Comparison of ENCODE assay signal across 14 mouse cellular contexts in the genomic region with DNA sequence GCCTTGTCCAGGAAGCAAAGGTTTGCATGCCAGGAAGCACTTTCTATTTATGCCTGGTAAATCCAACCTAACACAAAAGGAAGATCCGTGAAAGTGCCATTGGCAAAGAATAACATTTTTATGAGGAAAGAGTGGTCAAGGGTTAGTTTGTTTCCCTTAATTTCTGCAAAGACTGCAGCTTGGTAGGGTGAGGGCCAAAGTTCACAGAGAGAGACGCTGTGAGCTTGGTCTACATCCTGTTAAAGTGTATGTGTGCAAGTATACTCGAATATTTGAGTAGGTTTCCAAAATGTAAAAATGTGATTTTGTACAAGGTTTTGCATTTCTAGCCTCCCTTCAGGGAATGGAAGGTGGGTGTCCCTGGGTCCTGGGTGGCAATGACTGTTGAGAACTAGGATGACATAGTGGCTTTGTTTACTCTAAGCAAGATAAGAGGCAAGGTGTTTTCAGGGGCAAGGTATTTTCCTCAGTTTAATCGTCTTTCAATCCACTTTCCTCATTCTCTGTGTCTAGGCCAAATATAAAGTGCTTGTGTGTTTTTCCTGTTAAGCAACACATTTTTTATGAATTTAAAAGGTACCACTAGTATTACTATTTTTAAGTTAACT.
DNase-seq lines count a peak whose midpoint lies in the region; ATAC-seq and TF ChIP-seq lines count a peak whose summit lies in the region.
"Had no signal": no experiment of that assay in that cellular context is flagged by ENCODE, and none has a peak within 500 bp of the region (broad histone marks: within the 10 kb centered on the region; RNA-seq: fewer than 3 reads in every experiment).

No protein-coding gene starts in this region.

- peak overlapping the region; percentile 86 for H3K27ac ChIP-seq in heart, embryonic 15.5 days
- H3K27ac ChIP-seq in intestine, embryonic 14.5 days (ENCODE audit: low read depth) = peak overlapping the region; percentile 23; the same call in 1 of the 2 replicates
- 0 out of 2 replicates have a peak overlapping the region, but pooled peaks have one; percentile 13 for H3K27ac ChIP-seq in kidney, embryonic 16.5 days (ENCODE audit: low read length)
- peak overlapping the region; percentile 83 for H3K27ac ChIP-seq in small intestine, adult 2 months (ENCODE audit: insufficient read depth, low read depth, low read length)
- H3K27ac ChIP-seq: forebrain, embryonic 15.5 days; midbrain, embryonic 12.5 days had no signal

- H3K9ac ChIP-seq in heart, embryonic 15.5 days = no peak overlapping the region
- no peak overlapping the region for H3K9ac ChIP-seq in intestine, embryonic 14.5 days (ENCODE audit: low read length)
- no peak overlapping the region for H3K9ac ChIP-seq in kidney, embryonic 16.5 days (replicated peaks; ENCODE audit: low read length)
- H3K9ac ChIP-seq: forebrain, embryonic 15.5 days; midbrain, embryonic 12.5 days had no signal

- H3K36me3 ChIP-seq in heart, embryonic 15.5 days = no peaks in the 10 kb centered on the region
- H3K36me3 ChIP-seq in intestine, embryonic 14.5 days (ENCODE audit: control insufficient read depth, insufficient read depth, low read length) = no peaks in the 10 kb centered on the region
- H3K36me3 ChIP-seq in kidney, embryonic 16.5 days (ENCODE audit: insufficient read depth, low read length) = no peaks in the 10 kb centered on the region
- H3K36me3 ChIP-seq in small intestine, adult 2 months (ENCODE audit: control insufficient read depth, insufficient read depth, low read length) = no peaks in the 10 kb centered on the region
- H3K36me3 ChIP-seq: forebrain, embryonic 15.5 days; midbrain, embryonic 12.5 days had no signal

- TF ChIP-seq CTCF in small intestine, adult 2 months (IDR thresholded peaks at IDR 0.05; ENCODE audit: extremely low read depth, insufficient read length, insufficient replicate concordance, low read depth, low read length) = no peak

- no peak overlapping the region for H3K4me3 ChIP-seq in heart, embryonic 15.5 days
- no peak overlapping the region for H3K4me3 ChIP-seq in intestine, embryonic 14.5 days (ENCODE audit: low read depth, low read length)
- no peak overlapping the region for H3K4me3 ChIP-seq in kidney, embryonic 16.5 days (ENCODE audit: low read length)
- no peak overlapping the region for H3K4me3 ChIP-seq in small intestine, adult 2 months (ENCODE audit: low read depth, low read length)
- H3K4me3 ChIP-seq: forebrain, embryonic 15.5 days; midbrain, embryonic 12.5 days had no signal

- no peak overlapping the region; the same call in 1 of the 2 replicates for H3K4me2 ChIP-seq in heart, embryonic 15.5 days
- no peak overlapping the region for H3K4me2 ChIP-seq in intestine, embryonic 14.5 days (ENCODE audit: low read length)
- no peak overlapping the region for H3K4me2 ChIP-seq in kidney, embryonic 16.5 days (replicated peaks; ENCODE audit: low read depth, low read length)
- H3K4me2 ChIP-seq: forebrain, embryonic 15.5 days; midbrain, embryonic 12.5 days had no signal

- DNase-seq in heart, adult 18-20 months = no peak
- DNase-seq in intestine, embryonic 14.5 days (ENCODE audit: low spot score) = no peak
- DNase-seq in gastrocnemius, postnatal 36 days = no peak
- DNase-seq in B cell, adult 2 months = no peak
- DNase-seq: adrenal gland, adult 2 months; cerebellum, postnatal 25 days; lung, postnatal 14 days; thymus, adult 2 months had no signal

- peaks cover 20% of the 10 kb centered on the region for H3K4me1 ChIP-seq in heart, embryonic 15.5 days (replicated peaks)
- H3K4me1 ChIP-seq in intestine, embryonic 14.5 days (replicated peaks; ENCODE audit: control insufficient read depth, insufficient read depth, low read length) = peaks cover 4% of the 10 kb centered on the region; the same call in 1 of the 2 replicates
- H3K4me1 ChIP-seq in kidney, embryonic 16.5 days (ENCODE audit: insufficient read depth, low read length) = peaks cover 8% of the 10 kb centered on the region; the same call in 1 of the 2 replicates
- H3K4me1 ChIP-seq in small intestine, adult 2 months (ENCODE audit: control insufficient read depth, insufficient read depth, insufficient read length, low read length) = peaks cover 6% of the 10 kb centered on the region; the same call in 1 of the 2 replicates
- H3K4me1 ChIP-seq: forebrain, embryonic 15.5 days; midbrain, embryonic 12.5 days had no signal

- intact Hi-C loops in gastrocnemius, postnatal 36 days (cut with DNase I) = no loop called here

- TF ChIP-seq POLR2A in small intestine, adult 2 months (IDR thresholded peaks at IDR 0.05; ENCODE audit: low read depth, low read length) = no peak

- H3K9me3 ChIP-seq in heart, embryonic 15.5 days (replicated peaks) = no peaks in the 10 kb centered on the region
- 0 out of 2 replicates have a peak, but pooled peaks cover 2% of the 10 kb centered on the region for H3K9me3 ChIP-seq in intestine, embryonic 14.5 days (ENCODE audit: control insufficient read depth, low read length)
- H3K9me3 ChIP-seq in kidney, embryonic 16.5 days (ENCODE audit: low read length) = no peaks in the 10 kb centered on the region
- H3K9me3 ChIP-seq: forebrain, embryonic 15.5 days; midbrain, embryonic 12.5 days had no signal

- WGBS in heart, embryonic 15.5 days = 48% methylated on average over 4 of the region's 4 CpGs
- 31% methylated on average over 4 of the region's 4 CpGs for whole genome bisulfite sequencing in intestine, embryonic 14.5 days
- 42% methylated on average over 4 of the region's 4 CpGs for WGBS in kidney, embryonic 16.5 days
- WGBS in small intestine, adult 2 months = 17% methylated on average over 4 of the region's 4 CpGs

- H3K27me3 ChIP-seq in heart, embryonic 15.5 days = no peaks in the 10 kb centered on the region
- no peaks in the 10 kb centered on the region for H3K27me3 ChIP-seq in intestine, embryonic 14.5 days (replicated peaks; ENCODE audit: control insufficient read depth, insufficient read depth, low read length)
- no peaks in the 10 kb centered on the region for H3K27me3 ChIP-seq in kidney, embryonic 16.5 days (ENCODE audit: insufficient read depth, low read length)
- H3K27me3 ChIP-seq in small intestine, adult 2 months (ENCODE audit: control insufficient read depth, insufficient read depth, low read length) = no peaks in the 10 kb centered on the region
- H3K27me3 ChIP-seq: forebrain, embryonic 15.5 days; midbrain, embryonic 12.5 days; Patski had no signal

- ATAC-seq in heart, embryonic 15.5 days (replicated peaks; ENCODE audit: insufficient number of reproducible peaks, insufficient read depth, low FRiP score, low read depth) = no peak
- ATAC-seq in intestine, embryonic 14.5 days (replicated peaks; ENCODE audit: low FRiP score, low TSS enrichment, low read depth) = no peak; the same call in 1 of the 2 replicates
- no peak for ATAC-seq in kidney, embryonic 16.5 days (ENCODE audit: low FRiP score, low TSS enrichment)
- ATAC-seq: forebrain, embryonic 15.5 days; Patski had no signal

Comparison
In these comparisons a context has a peak if more than half of its experiments do, and no peak if none do; other contexts are left out.
1. H3K27ac ChIP-seq: peak in every context shown above with its lines; median percentile 86 in heart, embryonic 15.5 days; 83 in small intestine, adult 2 months; 23 in intestine, embryonic 14.5 days; 13 in kidney, embryonic 16.5 days.